Comparison of ENCODE assay signal across 8 mouse cellular contexts in genomic region chr16:33832728-33833428, GRCm38 (mm10). TPM values are rescaled to one million over a fixed set of nuclear protein-coding genes. Genes with fewer than 3 reads are reported as not detected.
DNase-seq lines count a peak whose midpoint lies in the region; ATAC-seq and TF ChIP-seq lines count a peak whose summit lies in the region.

No protein-coding gene starts in this region.

- in situ Hi-C loops in CH12.LX (cut with MboI; ENCODE audit: low pct_ligation_motif_present, low pct_unique_long_range_greater_than_20kb, low sequenced_read_pairs): no loop called here

- H3K79me2 ChIP-seq in CH12.LX (replicated peaks; ENCODE audit: control insufficient read depth, extremely low read depth, insufficient read depth, poor library complexity, severe bottlenecking): no peaks in the 10 kb centered on the region

- peaks cover 7 to 22% of the 10 kb centered on the region in 2 experiments for H3K4me1 ChIP-seq in CH12.LX (ENCODE audit: control insufficient read depth in 1 of 2, insufficient read depth in 2 of 2)
- peaks cover 54% of the 10 kb centered on the region for H3K4me1 ChIP-seq in embryonic facial prominence, embryonic 15.5 days
- peaks cover 21% of the 10 kb centered on the region; the same call in 1 of the 2 replicates for H3K4me1 ChIP-seq in hindbrain, embryonic 14.5 days (replicated peaks; ENCODE audit: control insufficient read depth, insufficient read depth, low read length)
- peaks cover 29% of the 10 kb centered on the region for H3K4me1 ChIP-seq in lung, embryonic 16.5 days (replicated peaks; ENCODE audit: control insufficient read depth, insufficient read depth, low read length)

- TF ChIP-seq RAD21 in CH12.LX (IDR thresholded peaks at IDR 0.05; ENCODE audit: low read depth, low read length): no peak

- no peaks in the 10 kb centered on the region for H3K36me3 ChIP-seq in CH12.LX (replicated peaks in 1 of 2; ENCODE audit: control insufficient read depth in 1 of 2, insufficient read depth in 1 of 2, low read length in 1 of 2)
- no peaks in the 10 kb centered on the region for H3K36me3 ChIP-seq in embryonic facial prominence, embryonic 15.5 days
- no peaks in the 10 kb centered on the region for H3K36me3 ChIP-seq in hindbrain, embryonic 14.5 days (replicated peaks; ENCODE audit: control insufficient read depth, insufficient read depth)
- H3K36me3 ChIP-seq in lung, embryonic 16.5 days (ENCODE audit: control insufficient read depth, insufficient read depth, low read length): no peaks in the 10 kb centered on the region
- no peaks in the 10 kb centered on the region for H3K36me3 ChIP-seq in splenic B cell, adult 2 months (ENCODE audit: control insufficient read depth, insufficient read depth, low read length, poor library complexity, severe bottlenecking)

- peak; percentile 33 for DNase-seq in 3T3-L1 (ENCODE audit: low read depth, low spot score)
- no peak for DNase-seq in CH12.LX (ENCODE audit: extremely low read depth)
- DNase-seq in hindbrain, embryonic 14.5 days (ENCODE audit: low spot score): peak; percentile 57
- peak; percentile 45 for DNase-seq in splenic B cell, adult 2 months (ENCODE audit: low read depth, low spot score)
- no peak for DNase-seq in urinary bladder, adult 18-20 months (ENCODE audit: low spot score in 2 of 2)

- TF ChIP-seq EP300 in CH12.LX (IDR thresholded peaks at IDR 0.05; ENCODE audit: low read length): no peak

- peaks cover 33% of the 10 kb centered on the region for H3K27me3 ChIP-seq in CH12.LX (replicated peaks)
- H3K27me3 ChIP-seq in embryonic facial prominence, embryonic 15.5 days: no peaks in the 10 kb centered on the region
- H3K27me3 ChIP-seq in hindbrain, embryonic 14.5 days (ENCODE audit: control insufficient read depth, insufficient read depth, low read length): peaks cover 59% of the 10 kb centered on the region
- H3K27me3 ChIP-seq in lung, embryonic 16.5 days (ENCODE audit: control insufficient read depth, insufficient read depth, low read depth, low read length): peaks cover 3% of the 10 kb centered on the region; the same call in 1 of the 2 replicates
- H3K27me3 ChIP-seq in splenic B cell, adult 2 months (ENCODE audit: control insufficient read depth, insufficient read depth, low read length, poor library complexity, severe bottlenecking): no peaks in the 10 kb centered on the region; the same call in 1 of the 2 replicates

- dilution Hi-C loops in CH12.LX (cut with MboI; ENCODE audit: extremely low pct_ligation_motif_present, extremely low pct_unique_long_range_greater_than_20kb, low sequenced_read_pairs): no loop called here

- 3% methylated on average over 21 of the region's 21 CpGs for WGBS in embryonic facial prominence, embryonic 15.5 days
- 3% methylated on average over 21 of the region's 21 CpGs for WGBS in hindbrain, embryonic 14.5 days
- WGBS in lung, embryonic 16.5 days: 7% methylated on average over 21 of the region's 21 CpGs

- peak overlapping the region; percentile 62 for H3K4me2 ChIP-seq in CH12.LX (ENCODE audit: insufficient read depth, low read depth, poor library complexity, severe bottlenecking)
- peak overlapping the region; percentile 61 for H3K4me2 ChIP-seq in embryonic facial prominence, embryonic 15.5 days (replicated peaks)
- H3K4me2 ChIP-seq in hindbrain, embryonic 14.5 days (replicated peaks): peak overlapping the region; percentile 37
- peak overlapping the region; percentile 58 for H3K4me2 ChIP-seq in lung, embryonic 16.5 days (ENCODE audit: low read depth, low read length)

- no peaks in the 10 kb centered on the region for H3K9me3 ChIP-seq in CH12.LX (replicated peaks; ENCODE audit: low read length)
- H3K9me3 ChIP-seq in embryonic facial prominence, embryonic 15.5 days (replicated peaks): no peaks in the 10 kb centered on the region
- no peaks in the 10 kb centered on the region for H3K9me3 ChIP-seq in hindbrain, embryonic 14.5 days (ENCODE audit: control insufficient read depth, low read length)
- H3K9me3 ChIP-seq in lung, embryonic 16.5 days (ENCODE audit: control insufficient read depth, low read length): no peaks in the 10 kb centered on the region

- H3K4me3 ChIP-seq in CH12.LX (replicated peaks in 1 of 3; ENCODE audit: low read depth in 2 of 3, low read length in 2 of 3, poor library complexity in 1 of 3): peak overlapping the region in 2 of 3 experiments; percentile 20 to 40
- peak overlapping the region; percentile 37 for H3K4me3 ChIP-seq in embryonic facial prominence, embryonic 15.5 days (replicated peaks)
- H3K4me3 ChIP-seq in hindbrain, embryonic 14.5 days (replicated peaks; ENCODE audit: low read length): no peak overlapping the region
- peak overlapping the region; percentile 33 for H3K4me3 ChIP-seq in lung, embryonic 16.5 days (ENCODE audit: low read length)

- ATAC-seq in embryonic facial prominence, embryonic 15.5 days (ENCODE audit: insufficient number of reproducible peaks, low FRiP score, low TSS enrichment, low read depth): peak; percentile 51
- peak; percentile 64; the same call in 1 of the 2 replicates for ATAC-seq in hindbrain, embryonic 14.5 days (ENCODE audit: low FRiP score)
- 0 out of 2 replicates have a peak, but pooled peaks have one; percentile 5 for ATAC-seq in lung, embryonic 16.5 days (ENCODE audit: low read depth)
- no peak for ATAC-seq in monocyte, adult 5-6 weeks (replicated peaks; ENCODE audit: insufficient number of reproducible peaks, low FRiP score, low TSS enrichment, poor library complexity, severe bottlenecking)

- H3K9ac ChIP-seq in CH12.LX (ENCODE audit: insufficient read depth, low read depth): peak overlapping the region; percentile 43
- H3K9ac ChIP-seq in embryonic facial prominence, embryonic 15.5 days: no peak overlapping the region
- 0 out of 2 replicates have a peak overlapping the region, but pooled peaks have one; percentile 17 for H3K9ac ChIP-seq in hindbrain, embryonic 14.5 days
- H3K9ac ChIP-seq in lung, embryonic 16.5 days (ENCODE audit: low read length): peak overlapping the region; percentile 52

- TF ChIP-seq CTCF in CH12.LX (conservative IDR thresholded peaks at IDR 0.05 in 1 of 2, IDR thresholded peaks at IDR 0.05 in 1 of 2; ENCODE audit: low read depth in 2 of 2, low read length in 2 of 2): no peak

- TF ChIP-seq POLR2A in CH12.LX (IDR thresholded peaks at IDR 0.05; ENCODE audit: low read depth, low read length): peak; percentile 60

- peak overlapping the region; percentile 39 for H3K27ac ChIP-seq in CH12.LX (ENCODE audit: insufficient read depth, low read depth)
- H3K27ac ChIP-seq in embryonic facial prominence, embryonic 15.5 days (replicated peaks): peak overlapping the region; percentile 92
- H3K27ac ChIP-seq in hindbrain, embryonic 14.5 days: peak overlapping the region; percentile 47; the same call in 1 of the 2 replicates
- peak overlapping the region; percentile 47 for H3K27ac ChIP-seq in lung, embryonic 16.5 days (ENCODE audit: low read length)

TF ChIP-seq in CH12.LX, 34 proteins besides CTCF, POLR2A, EP300 and RAD21:
- TF ChIP-seq HCFC1 (IDR thresholded peaks at IDR 0.05; ENCODE audit: low read depth, low read length) (no peak), ZMIZ1 (IDR thresholded peaks at IDR 0.05; ENCODE audit: low read depth, low read length) (peak; percentile 48; the same call in 1 of the 2 replicates), TCF12 (IDR thresholded peaks at IDR 0.05; ENCODE audit: low read depth, low read length) (peak; percentile 27; the same call in 1 of the 2 replicates), E2F4 (IDR thresholded peaks at IDR 0.05; ENCODE audit: insufficient replicate concordance, low read depth, low read length) (no peak), IRF4 (IDR thresholded peaks at IDR 0.05; ENCODE audit: low read depth, low read length) (peak; percentile 58; the same call in 1 of the 2 replicates), TBP (conservative IDR thresholded peaks at IDR 0.05; ENCODE audit: low read depth, low read length) (0 out of 2 replicates have a peak, but pooled peaks have one; percentile 18), MXI1 (IDR thresholded peaks at IDR 0.05; ENCODE audit: low read depth, low read length) (peak; percentile 41; the same call in 1 of the 2 replicates), ELF1 (IDR thresholded peaks at IDR 0.05; ENCODE audit: low read depth, low read length) (peak; percentile 59; the same call in 1 of the 2 replicates), CHD2 (IDR thresholded peaks at IDR 0.05; ENCODE audit: low read length) (peak; percentile 48)
TF ChIP-seq in CH12.LX: peak in this region for 7.

RNA-seq across cellular contexts. Expression of gene Itgb5, which starts 3.4 kb away (rescaled TPM):
- total RNA-seq in CH12.LX (2012; rRNA removed): 11.5 and 20.1 TPM in 2 replicates
- 0.65 and 0.85 TPM in 2 replicates for total RNA-seq in CH12.LX (2014; rRNA removed)
- 1.1 and 1.8 TPM in 2 replicates for polyA plus RNA-seq in CH12.LX (2012; ENCODE audit: insufficient read length, low read depth)
- polyA plus RNA-seq in embryonic facial prominence, embryonic 15.5 days (2015; fragmentation: Nextera tagmentation; extraction: Ambion mirVana): 118 and 123 TPM in 2 replicates
- 27.1 and 27.2 TPM in 2 replicates for polyA plus RNA-seq in hindbrain, embryonic 14.5 days (2014; fragmentation: Nextera tagmentation; extraction: Ambion mirVana)
- polyA plus RNA-seq in lung, embryonic 16.5 days (2015; fragmentation: Nextera tagmentation; extraction: Ambion mirVana): 9.8 and 10.9 TPM in 2 replicates
- total RNA-seq in monocyte, adult 5-6 weeks (2017): 77.9 to 109 TPM (median 85.1 TPM) in 3 replicates

RNA-seq across cellular contexts. Expression of gene Muc13, which starts 39.0 kb away (rescaled TPM):
- not detected in 2 replicates for total RNA-seq in CH12.LX (2012; rRNA removed)
- total RNA-seq in CH12.LX (2014; rRNA removed): not detected in 2 replicates
- not detected in 2 replicates for polyA plus RNA-seq in CH12.LX (2012; ENCODE audit: insufficient read length, low read depth)
- polyA plus RNA-seq in embryonic facial prominence, embryonic 15.5 days (2015; fragmentation: Nextera tagmentation; extraction: Ambion mirVana): 0.25 and 0.52 TPM in 2 replicates
- not detected in 2 replicates for polyA plus RNA-seq in hindbrain, embryonic 14.5 days (2014; fragmentation: Nextera tagmentation; extraction: Ambion mirVana)
- polyA plus RNA-seq in lung, embryonic 16.5 days (2015; fragmentation: Nextera tagmentation; extraction: Ambion mirVana): 0.05 and 0.20 TPM in 2 replicates
- total RNA-seq in monocyte, adult 5-6 weeks (2017): 0.11 to 1.6 TPM (median 1.4 TPM) in 3 replicates

Comparison
In these comparisons a context has a peak if more than half of its experiments do, and no peak if none do; other contexts are left out.
1. DNase-seq: peak in 3T3-L1 (single experiment), hindbrain, embryonic 14.5 days (single experiment) and splenic B cell, adult 2 months (single experiment); none in CH12.LX (single experiment) and urinary bladder, adult 18-20 months (0 of 2).
2. H3K27ac ChIP-seq: peak in every context shown above with its lines; median percentile 92 in embryonic facial prominence, embryonic 15.5 days; 47 in hindbrain, embryonic 14.5 days; 47 in lung, embryonic 16.5 days; 39 in CH12.LX.
3. Peak in every context shown above with its lines, with median percentiles within 50 percentile points of each other: H3K4me2 ChIP-seq.